Mouse (Mus musculus) urinary bladder, postnatal 14 days (tissue): ENCODE data around the gene Gm8764.
"Not testable (repeated sequence)": the region's sequence is repeated elsewhere in the genome, so short reads cannot be mapped to it uniquely, and the experiment has no call there.

Source experiments
- DNase-seq: peaks from one replicate; pipeline ENCODE4 v3.0.0; 2021; ENCODE audit warnings: low spot score

Gene Gm8764

GRCm38 (mm10) chr10:104159706-104160105, at the start of gene Gm8764:
Gene Gm8764 (plus strand): TSS chr10:104160006.
- DNase-seq = not testable (repeated sequence)

- no peak for DNase-seq
Measured at GRCm38 (mm10) chr10:104110044-104110443, 49.8 kb upstream of the Gm8764 start.

- no peak for DNase-seq
Measured at GRCm38 (mm10) chr10:104118312-104118711, 41.5 kb upstream of the Gm8764 start.

- not testable (repeated sequence) for DNase-seq
Measured at GRCm38 (mm10) chr10:104142687-104143086, 17.1 kb upstream of the Gm8764 start, which contains the start of gene Gm21293. Gene Gm21293 (plus strand): TSS chr10:104142987.

GRCm38 (mm10) chr10:104151197-104151596, 8.6 kb upstream of the Gm8764 start, which contains the start of gene Gm6763:
Gene Gm6763 (plus strand): TSS chr10:104151497.
- not testable (repeated sequence) for DNase-seq

GRCm38 (mm10) chr10:104168215-104168614, 8.4 kb downstream of the Gm8764 start, which contains the start of gene Gm21304:
Gene Gm21304 (plus strand): TSS chr10:104168515.
- DNase-seq = not testable (repeated sequence)

- DNase-seq = not testable (repeated sequence)
Measured at GRCm38 (mm10) chr10:104176724-104177123, 16.9 kb downstream of the Gm8764 start, which contains the start of gene Gm21312. Gene Gm21312 (plus strand): TSS chr10:104177024.

GRCm38 (mm10) chr10:104185233-104185632, 25.4 kb downstream of the Gm8764 start, which contains the start of gene Gm20765:
Gene Gm20765 (plus strand): TSS chr10:104185533.
- not testable (repeated sequence) for DNase-seq

GRCm38 (mm10) chr10:104193742-104194141, 33.9 kb downstream of the Gm8764 start, which contains the start of gene Gm4340:
Gene Gm4340 (plus strand): TSS chr10:104194042.
- not testable (repeated sequence) for DNase-seq

- DNase-seq = no peak
Measured at GRCm38 (mm10) chr10:104209655-104210054, 49.8 kb downstream of the Gm8764 start.

- no peak for DNase-seq
Measured at GRCm38 (mm10) chr10:104210268-104210990, 50.6 kb downstream of the Gm8764 start.
